Mouse (Mus musculus) embryonic facial prominence, embryonic 14.5 days (tissue): Measurements from ENCODE around the gene Npnt. TPM values are rescaled to one million over a fixed set of nuclear protein-coding genes. Genes with fewer than 3 reads are reported as not detected.

Source experiments
- ATAC-seq: fragments of 200-750 bp; cut with Nextera tagmentation; 2 replicates; pipeline ENCODE4 v1.8.0; 2017; ENCODE audit warnings: low read depth, moderate number of reproducible peaks, moderate TSS enrichment
- DNase-seq: peaks from one replicate; pipeline ENCODE4 v3.0.0-alpha.2; 2015; ENCODE audit warnings: low spot score
- H3K27ac ChIP-seq: fragments of 300-500 bp; sonication (generic); replicated peaks from 2 replicates; pipeline ENCODE4 v1.5.1; 2014; ENCODE audit warnings: low read depth, mild to moderate bottlenecking, low read length, moderate library complexity
- H3K27me3 ChIP-seq: fragments of 300-500 bp; sonication (generic); replicated peaks from 2 replicates; pipeline ENCODE4 v1.6.1; 2014; ENCODE audit warnings: low read length; ENCODE audit not compliant: control insufficient read depth, insufficient read depth
- H3K36me3 ChIP-seq: fragments of 300-500 bp; sonication (generic); 2 replicates; pipeline ENCODE4 v1.6.1; 2014; ENCODE audit warnings: low read length, mixed read lengths; ENCODE audit not compliant: control insufficient read depth, insufficient read depth
- H3K4me1 ChIP-seq: fragments of 300-500 bp; sonication (generic); 2 replicates; pipeline ENCODE4 v1.6.1; 2014; ENCODE audit warnings: antibody characterized with exemption, low read length; ENCODE audit not compliant: control insufficient read depth, insufficient read depth
- H3K4me2 ChIP-seq: fragments of 300-500 bp; sonication (generic); 2 replicates; pipeline ENCODE4 v1.6.1; 2014; ENCODE audit warnings: low read depth, mild to moderate bottlenecking, low read length, moderate library complexity, mixed read lengths
- H3K4me3 ChIP-seq: fragments of 300-500 bp; sonication (generic); 2 replicates; pipeline ENCODE4 v1.5.1; 2014; ENCODE audit warnings: low read depth, mild to moderate bottlenecking, low read length
- H3K9ac ChIP-seq: fragments of 300-500 bp; sonication (generic); 2 replicates; pipeline ENCODE4 v1.6.1; 2014; ENCODE audit warnings: low read depth, mild to moderate bottlenecking, low read length, moderate library complexity, mixed read lengths
- H3K9me3 ChIP-seq: fragments of 300-500 bp; sonication (generic); 2 replicates; pipeline ENCODE4 v1.6.1; 2016; ENCODE audit warnings: low read length; ENCODE audit not compliant: control insufficient read depth
- WGBS: fragments of 180-500 bp; shearing (Covaris S2); extraction: QIAGEN DNeasy Blood & Tissue Kit; methylation state at CpG from one replicate; pipeline ENCODE4 v1.1.7; 2014; 5-methylcytosine and 5-hydroxymethylcytosine counted together
- polyA plus RNA-seq: library from polyadenylated mRNA; unstranded; fragments of >200 nt; fragmentation: Nextera tagmentation; extraction: Ambion mirVana; gene quantifications from 2 replicates; pipeline ENCODE4 v1.2.1, GENCODE M21; 2014

Gene Npnt
- polyA plus RNA-seq, 1 experiment from 2014 or later = 90.3 TPM

- no peaks in the 10 kb centered on the region for H3K27me3 ChIP-seq
- no peaks in the 10 kb centered on the region for H3K36me3 ChIP-seq
- no peak for DNase-seq
- H3K9me3 ChIP-seq = no peaks in the 10 kb centered on the region
- ATAC-seq = no peak
- H3K4me1 ChIP-seq = peaks cover 16% of the 10 kb centered on the region
- no peak overlapping the region for H3K9ac ChIP-seq
- H3K4me3 ChIP-seq = no peak overlapping the region
- no peak overlapping the region for H3K27ac ChIP-seq
- H3K4me2 ChIP-seq = no peak overlapping the region
- 77% methylated on average over 8 of the region's 8 CpGs for WGBS
These were observed 42.4 kb downstream of the Npnt start for GRCm38 (mm10) chr3:132907506-132908203.

- no peak overlapping the region for H3K9ac ChIP-seq
- ATAC-seq = no peak
- no peaks in the 10 kb centered on the region for H3K27me3 ChIP-seq
- DNase-seq = no peak
- H3K36me3 ChIP-seq = no peaks in the 10 kb centered on the region
- H3K9me3 ChIP-seq = no peaks in the 10 kb centered on the region
- H3K4me2 ChIP-seq = no peak overlapping the region
- 81% methylated on average over 7 of the region's 7 CpGs for WGBS
- H3K27ac ChIP-seq = no peak overlapping the region
- no peak overlapping the region for H3K4me3 ChIP-seq
- H3K4me1 ChIP-seq = no peaks in the 10 kb centered on the region
These were observed 44.7 kb downstream of the Npnt start for GRCm38 (mm10) chr3:132905224-132905930.

DNA sequence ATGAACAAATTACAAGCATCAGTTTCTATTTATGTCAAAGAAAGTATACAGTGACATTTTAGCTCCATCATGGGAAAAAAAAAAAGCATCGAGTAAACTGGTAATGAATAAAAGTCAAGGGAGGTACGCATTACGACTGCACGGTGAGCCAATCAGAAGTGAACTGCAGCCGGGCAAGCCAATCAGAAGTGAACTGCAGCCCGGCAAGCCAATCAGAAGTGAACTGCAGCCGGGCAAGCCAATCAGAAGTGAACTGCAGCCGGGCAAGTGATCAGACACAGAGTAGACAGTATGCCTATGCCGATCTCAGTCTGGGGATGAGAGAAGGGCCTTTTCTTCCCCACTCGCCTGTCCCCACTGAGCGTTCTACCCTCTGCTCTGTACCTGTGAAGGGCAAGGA lies 46.7 kb downstream of the Npnt start:
- Histone ChIP-seq H3K27me3 (no peaks in the 10 kb centered on the region), H3K27ac (no peak overlapping the region), H3K4me2 (no peak overlapping the region), H3K36me3 (no peaks in the 10 kb centered on the region), H3K9ac (no peak overlapping the region), H3K4me3 (no peak overlapping the region), H3K9me3 (no peaks in the 10 kb centered on the region), H3K4me1 (no peaks in the 10 kb centered on the region)
- ATAC-seq (no peak), DNase-seq (no peak)
- WGBS = 93% methylated on average over 11 of the region's 11 CpGs

DNA sequence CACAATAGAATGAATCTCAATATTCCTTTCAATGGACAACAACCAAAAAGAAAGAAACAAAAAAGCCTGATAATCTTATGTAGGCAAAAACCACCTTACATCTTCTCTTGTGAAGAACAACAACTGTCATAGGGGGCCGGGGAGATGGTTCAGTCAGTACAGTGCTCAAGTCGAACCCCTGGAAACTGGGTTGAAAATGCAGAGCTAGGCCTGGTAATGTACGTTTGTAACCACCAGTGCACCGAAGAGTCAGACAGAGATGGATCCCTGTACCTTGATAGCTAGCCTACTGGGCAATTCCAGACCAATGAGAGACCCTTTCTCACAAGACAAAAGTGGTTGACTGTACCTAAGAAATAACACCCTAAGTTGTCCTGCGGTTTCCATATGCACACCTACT lies 47.2 kb downstream of the Npnt start:
- DNase-seq (no peak), ATAC-seq (no peak)
- WGBS = 85% methylated on average over 5 of the region's 5 CpGs
- no peaks in the 10 kb centered on the region for H3K9me3 ChIP-seq
- no peaks in the 10 kb centered on the region for H3K36me3 ChIP-seq
- H3K27me3 ChIP-seq = no peaks in the 10 kb centered on the region
- no peak overlapping the region for H3K9ac ChIP-seq
- H3K4me3 ChIP-seq = no peak overlapping the region
- no peaks in the 10 kb centered on the region for H3K4me1 ChIP-seq
- H3K27ac ChIP-seq = no peak overlapping the region
- no peak overlapping the region for H3K4me2 ChIP-seq

GRCm38 (mm10) chr3:132902206-132902605 lies 47.9 kb downstream of the Npnt start:
- H3K27ac ChIP-seq = no peak overlapping the region
- no peak overlapping the region for H3K4me2 ChIP-seq
- no peaks in the 10 kb centered on the region for H3K36me3 ChIP-seq
- H3K9me3 ChIP-seq = no peaks in the 10 kb centered on the region
- DNase-seq (no peak), ATAC-seq (no peak)
- H3K27me3 ChIP-seq = no peaks in the 10 kb centered on the region
- no peaks in the 10 kb centered on the region for H3K4me1 ChIP-seq
- no peak overlapping the region for H3K4me3 ChIP-seq
- no peak overlapping the region for H3K9ac ChIP-seq
- 75% methylated on average over 6 of the region's 6 CpGs for WGBS

DNA sequence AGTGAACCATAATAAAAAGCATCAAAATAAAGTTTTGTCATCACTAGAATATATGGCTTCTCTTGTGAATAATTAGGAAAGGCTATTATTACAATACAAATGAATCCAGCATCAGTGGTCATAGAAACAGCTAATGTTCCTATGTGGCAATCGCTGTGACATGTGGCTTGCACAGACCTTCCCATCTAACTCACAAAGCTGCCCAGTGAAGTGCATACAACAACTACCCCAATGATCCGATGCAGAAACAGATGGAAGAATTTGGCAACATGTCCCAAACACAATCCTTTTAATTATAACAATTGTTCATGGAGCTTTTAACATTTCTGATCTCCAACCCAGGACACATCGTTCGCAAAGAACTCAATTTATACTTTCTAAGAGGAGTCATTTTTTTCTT lies 52.2 kb downstream of the Npnt start:
- Histone ChIP-seq H3K9ac (no peak overlapping the region), H3K27ac (no peak overlapping the region), H3K4me2 (no peak overlapping the region), H3K9me3 (no peaks in the 10 kb centered on the region), H3K4me1 (no peaks in the 10 kb centered on the region), H3K36me3 (no peaks in the 10 kb centered on the region), H3K27me3 (no peaks in the 10 kb centered on the region), H3K4me3 (no peak overlapping the region)
- DNase-seq (no peak), ATAC-seq (no peak)
- WGBS = 83% methylated on average over 4 of the region's 4 CpGs

GRCm38 (mm10) chr3:132897390-132897789 lies 52.7 kb downstream of the Npnt start:
- Histone ChIP-seq H3K4me3 (no peak overlapping the region), H3K9me3 (no peaks in the 10 kb centered on the region), H3K36me3 (no peaks in the 10 kb centered on the region), H3K27ac (no peak overlapping the region), H3K4me1 (no peaks in the 10 kb centered on the region), H3K9ac (no peak overlapping the region), H3K4me2 (no peak overlapping the region), H3K27me3 (no peaks in the 10 kb centered on the region)
- DNase-seq (no peak), ATAC-seq (no peak)
- 76% methylated on average over 5 of the region's 5 CpGs for WGBS

- no peak overlapping the region for H3K27ac ChIP-seq
- H3K36me3 ChIP-seq = peaks cover 5% of the 10 kb centered on the region; the same call in 1 of the 2 replicates
- H3K9me3 ChIP-seq = no peaks in the 10 kb centered on the region
- H3K4me1 ChIP-seq = no peaks in the 10 kb centered on the region
- DNase-seq (no peak), ATAC-seq (no peak)
- H3K4me2 ChIP-seq = no peak overlapping the region
- 91% methylated on average over 7 of the region's 7 CpGs for WGBS
- no peaks in the 10 kb centered on the region for H3K27me3 ChIP-seq
- no peak overlapping the region for H3K4me3 ChIP-seq
- H3K9ac ChIP-seq = no peak overlapping the region
These were observed 56.0 kb downstream of the Npnt start for GRCm38 (mm10) chr3:132894086-132894485.

DNA sequence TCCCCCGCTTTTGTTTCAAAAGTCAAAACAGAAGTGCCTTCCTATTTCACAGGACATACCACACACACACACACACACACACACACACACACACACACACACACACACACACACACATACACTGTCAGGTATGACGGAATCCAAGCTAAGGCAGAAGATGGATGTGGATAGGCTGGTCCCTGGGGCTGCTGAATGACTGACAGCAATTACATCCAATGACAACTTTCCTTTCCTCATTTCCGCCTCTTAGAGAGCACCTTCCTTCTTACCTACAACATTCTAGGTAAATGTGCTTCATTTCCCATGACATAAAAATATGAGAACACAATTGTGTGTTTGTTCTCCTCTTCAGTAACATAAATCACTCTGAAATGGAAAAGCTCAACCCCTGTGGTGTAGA lies 56.4 kb downstream of the Npnt start:
- ATAC-seq = no peak
- no peak overlapping the region for H3K4me3 ChIP-seq
- no peaks in the 10 kb centered on the region for H3K4me1 ChIP-seq
- H3K27ac ChIP-seq = no peak overlapping the region
- H3K9ac ChIP-seq = no peak overlapping the region
- H3K4me2 ChIP-seq = no peak overlapping the region
- H3K27me3 ChIP-seq = no peaks in the 10 kb centered on the region
- DNase-seq = no peak
- 86% methylated on average over 3 of the region's 3 CpGs for WGBS
- no peaks in the 10 kb centered on the region for H3K9me3 ChIP-seq
- peaks cover 5% of the 10 kb centered on the region; the same call in 1 of the 2 replicates for H3K36me3 ChIP-seq
